Mouse (Mus musculus) spleen, embryonic (tissue): ENCODE results near the gene Foxi1.
"Not testable (repeated sequence)": the region's sequence is repeated elsewhere in the genome, so short reads cannot be mapped to it uniquely, and the experiment has no call there.

Experiments
- CTCF ChIA-PET: fragments of 350-600 bp; sonication (Branson Sonifier 250); formaldehyde crosslinking; loops from one replicate; lab custom pipeline; 2022; lab: Charles Lee

Gene Foxi1

GRCm38 (mm10) chr11:34207989-34208388 is at the start of gene Foxi1:
Gene Foxi1, minus strand, starts transcription at chr11:34208089.
- CTCF ChIA-PET: no interaction called here

- CTCF ChIA-PET: interaction anchor here (1.0 kb wide), 1 partner anchor 16 kb away, joined by 3 read pairs; no protein-coding TSS in a partner anchor
Measured at GRCm38 (mm10) chr11:34242979-34243378, 35.1 kb upstream of the Foxi1 start.

- CTCF ChIA-PET: interaction anchor here (0.5 to 0.6 kb wide), 3 partner anchors 13 to 1264 kb away, joined by 3 to 12 read pairs (median 4); no protein-coding TSS in a partner anchor
Measured at GRCm38 (mm10) chr11:34240252-34240651, 32.4 kb upstream of the Foxi1 start.

GRCm38 (mm10) chr11:34239691-34240090 is 31.8 kb upstream of the Foxi1 start:
- CTCF ChIA-PET: interaction anchor here (0.5 kb wide), 1 partner anchor 1265 kb away, joined by 12 read pairs; no protein-coding TSS in a partner anchor

- CTCF ChIA-PET: no interaction called here
Measured at GRCm38 (mm10) chr11:34236885-34237284, 29.0 kb upstream of the Foxi1 start.

- CTCF ChIA-PET: no interaction called here
Measured at GRCm38 (mm10) chr11:34236091-34236759, 28.3 kb upstream of the Foxi1 start.

GRCm38 (mm10) chr11:34228758-34229364 is 21.0 kb upstream of the Foxi1 start:
- CTCF ChIA-PET: no interaction called here

GRCm38 (mm10) chr11:34227180-34227579 is 19.3 kb upstream of the Foxi1 start:
- CTCF ChIA-PET: interaction anchor here (0.6 to 1.0 kb wide), 3 partner anchors 13 to 278 kb away, joined by 3 read pairs; no protein-coding TSS in a partner anchor

GRCm38 (mm10) chr11:34220596-34220995 is 12.7 kb upstream of the Foxi1 start:
- CTCF ChIA-PET: not testable (repeated sequence)

GRCm38 (mm10) chr11:34212853-34213252 is 5.0 kb upstream of the Foxi1 start:
- CTCF ChIA-PET: interaction anchor here (0.5 kb wide), 1 partner anchor 214 kb away, joined by 3 read pairs; no protein-coding TSS in a partner anchor

GRCm38 (mm10) chr11:34202769-34203168 is 5.1 kb downstream of the Foxi1 start:
- CTCF ChIA-PET: no interaction called here

- CTCF ChIA-PET: interaction anchor here (0.7 kb wide), 1 partner anchor 65 kb away, joined by 3 read pairs; no protein-coding TSS in a partner anchor
Measured at GRCm38 (mm10) chr11:34195142-34195541, 12.7 kb downstream of the Foxi1 start.

GRCm38 (mm10) chr11:34194158-34194941 is 13.5 kb downstream of the Foxi1 start:
- CTCF ChIA-PET: no interaction called here

- CTCF ChIA-PET: no interaction called here
Measured at GRCm38 (mm10) chr11:34193658-34194057, 14.2 kb downstream of the Foxi1 start.

GRCm38 (mm10) chr11:34184266-34184665 is 23.6 kb downstream of the Foxi1 start:
- CTCF ChIA-PET: interaction anchor here (0.5 kb wide), 1 partner anchor 222 kb away, joined by 5 read pairs; no protein-coding TSS in a partner anchor

- CTCF ChIA-PET: no interaction called here
Measured at GRCm38 (mm10) chr11:34181214-34182117, 26.4 kb downstream of the Foxi1 start.

- CTCF ChIA-PET: no interaction called here
Measured at GRCm38 (mm10) chr11:34178752-34179151, 29.1 kb downstream of the Foxi1 start.

GRCm38 (mm10) chr11:34176371-34176770 is 31.5 kb downstream of the Foxi1 start:
- CTCF ChIA-PET: no interaction called here

GRCm38 (mm10) chr11:34171221-34171620 is 36.7 kb downstream of the Foxi1 start:
- CTCF ChIA-PET: interaction anchor here (0.8 kb wide), 1 partner anchor 182 kb away, joined by 3 read pairs; no protein-coding TSS in a partner anchor

- CTCF ChIA-PET: no interaction called here
Measured at GRCm38 (mm10) chr11:34169464-34169894, 38.4 kb downstream of the Foxi1 start.

GRCm38 (mm10) chr11:34166392-34166791 is 41.5 kb downstream of the Foxi1 start:
- CTCF ChIA-PET: no interaction called here
